Mouse (Mus musculus): ENCODE measurements around the gene Orai2. TPM values are rescaled to one million over a fixed set of nuclear protein-coding genes. Genes with fewer than 3 reads are reported as not detected.
"Not testable (repeated sequence)": the region's sequence is repeated elsewhere in the genome, so short reads cannot be mapped to it uniquely, and the experiment has no call there.

Orai2 gene
- polyA plus RNA-seq, 1 experiment: 0.10 TPM

DNA sequence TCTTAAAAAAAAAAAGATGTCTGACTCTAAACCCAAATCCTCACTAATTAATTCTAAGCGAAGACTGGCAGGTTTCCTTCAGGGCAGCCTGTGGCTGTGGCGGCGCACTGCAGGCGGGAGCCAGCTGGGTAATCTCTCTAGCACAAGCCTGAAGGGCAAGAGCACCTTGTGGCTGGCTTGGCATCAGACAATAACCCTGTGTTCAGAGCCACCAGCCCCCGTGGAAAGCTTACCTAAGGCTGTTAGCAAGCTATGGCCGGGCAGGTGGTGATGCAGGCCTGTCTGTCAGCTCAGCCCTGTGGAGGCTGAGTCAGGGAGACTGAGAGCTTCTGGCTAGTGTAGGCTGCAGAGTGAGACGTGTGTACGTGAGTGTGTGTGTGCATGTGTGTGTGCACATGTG, 5.3 kb downstream of the Orai2 start:
- H3K4me3 ChIP-seq (replicated peaks): no peak overlapping the region
- TF ChIP-seq TAL1 (IDR thresholded peaks at IDR 0.05; ENCODE audit: low read length) (no peak), GATA1 (IDR thresholded peaks at IDR 0.05; ENCODE audit: low read length) (no peak)
- peaks cover 4% of the 10 kb centered on the region for H3K4me1 ChIP-seq (ENCODE audit: control insufficient read depth)
- peaks cover 6% of the 10 kb centered on the region for H3K9me3 ChIP-seq (ENCODE audit: control insufficient read depth, low read length)
- no peaks in the 10 kb centered on the region for H3K27me3 ChIP-seq (ENCODE audit: control insufficient read depth)
- H3K36me3 ChIP-seq (ENCODE audit: control insufficient read depth): no peaks in the 10 kb centered on the region

DNA sequence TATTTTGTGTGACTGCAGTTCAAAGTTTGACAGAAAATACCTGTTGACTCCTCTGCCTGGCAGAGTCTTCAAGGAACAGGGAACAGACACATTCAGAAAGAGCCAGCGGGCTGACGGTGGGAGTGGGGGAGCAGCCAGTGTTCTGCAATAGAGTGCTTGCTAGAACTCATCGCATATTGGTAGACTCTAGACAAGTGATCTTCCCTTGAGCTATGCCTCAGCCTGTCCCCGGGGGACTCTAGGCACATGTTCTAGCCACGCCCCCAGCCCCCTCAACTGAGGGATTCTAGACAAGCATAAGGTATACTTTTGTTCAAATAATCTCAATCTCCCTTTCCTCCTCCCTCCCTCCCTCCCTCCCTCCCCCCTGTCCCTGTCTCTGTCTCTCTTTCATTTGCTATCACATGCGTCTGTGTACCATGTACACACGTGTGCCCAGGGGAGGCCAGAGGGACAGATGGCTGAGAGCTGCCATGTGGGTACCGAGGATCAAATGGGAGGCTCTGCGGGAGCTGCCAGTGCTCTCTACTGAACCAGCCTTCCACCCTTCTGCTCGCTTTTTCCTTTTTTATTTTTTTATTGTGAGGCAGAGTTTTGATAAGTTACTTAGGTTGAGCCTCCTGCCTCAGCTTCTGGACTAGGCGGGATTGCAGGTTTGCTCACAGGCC, 6.6 kb downstream of the Orai2 start:
- Histone ChIP-seq H3K36me3 (ENCODE audit: control insufficient read depth) (no peaks in the 10 kb centered on the region), H3K4me1 (ENCODE audit: control insufficient read depth) (no peaks in the 10 kb centered on the region), H3K27me3 (ENCODE audit: control insufficient read depth) (no peaks in the 10 kb centered on the region), H3K9me3 (ENCODE audit: control insufficient read depth, low read length) (peaks cover 6% of the 10 kb centered on the region), H3K4me3 (replicated peaks) (no peak overlapping the region)
- TF ChIP-seq GATA1 (IDR thresholded peaks at IDR 0.05; ENCODE audit: low read length): no peak
- no peak for TF ChIP-seq TAL1 (IDR thresholded peaks at IDR 0.05; ENCODE audit: low read length)

DNA sequence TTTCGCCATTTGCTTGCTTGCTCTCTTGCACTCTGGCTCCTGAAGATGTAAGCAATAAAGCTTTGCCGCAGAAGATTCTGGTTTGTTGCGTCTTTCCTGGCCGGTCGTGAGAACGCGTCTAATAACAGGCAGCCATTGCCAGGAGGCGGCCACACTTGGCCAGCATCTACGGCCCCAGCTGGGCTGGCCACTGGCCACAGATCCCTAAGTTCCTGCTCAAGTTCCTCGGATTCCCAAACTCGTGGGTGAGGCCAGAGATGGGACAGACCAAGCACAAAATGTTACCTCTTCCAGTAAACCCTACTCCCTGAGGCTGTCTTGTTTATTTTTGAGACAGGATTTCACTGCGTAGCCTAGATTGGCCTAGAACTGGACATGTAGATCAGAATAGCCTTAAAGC, 10.4 kb downstream of the Orai2 start:
- not testable (repeated sequence) for H3K36me3 ChIP-seq (ENCODE audit: control insufficient read depth); H3K27me3 ChIP-seq (ENCODE audit: control insufficient read depth)

DNA sequence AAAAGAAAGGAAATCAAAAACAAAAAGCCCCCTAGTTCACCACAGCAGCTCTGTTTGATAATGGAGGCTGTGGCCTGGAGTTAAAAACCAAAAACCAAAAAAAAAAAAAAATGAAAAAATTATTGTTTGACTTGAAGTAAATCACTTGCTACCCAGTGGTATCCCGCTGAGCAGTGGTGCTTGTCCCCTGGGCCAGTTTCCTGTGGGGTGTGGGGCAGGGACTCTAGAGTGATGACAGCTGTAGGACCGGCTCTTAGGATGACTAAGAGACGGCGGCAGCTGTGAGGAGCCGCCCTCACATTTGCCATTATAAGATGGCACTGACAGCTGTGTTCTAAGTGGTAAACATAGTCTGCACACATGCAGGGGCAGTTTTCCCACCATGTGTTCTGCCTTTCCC, 15.1 kb downstream of the Orai2 start:
- H3K36me3 ChIP-seq (ENCODE audit: control insufficient read depth): no peaks in the 10 kb centered on the region
- no peak for TF ChIP-seq GATA1 (IDR thresholded peaks at IDR 0.05; ENCODE audit: low read length)
- no peak for TF ChIP-seq TAL1 (IDR thresholded peaks at IDR 0.05; ENCODE audit: low read length)
- no peaks in the 10 kb centered on the region for H3K4me1 ChIP-seq (ENCODE audit: control insufficient read depth)
- H3K27me3 ChIP-seq (ENCODE audit: control insufficient read depth): no peaks in the 10 kb centered on the region
- H3K4me3 ChIP-seq (replicated peaks): no peak overlapping the region
- H3K9me3 ChIP-seq (ENCODE audit: control insufficient read depth, low read length): no peaks in the 10 kb centered on the region

More for the DNA sequence above, 10.4 kb downstream of the Orai2 start:
- H3K9me3 ChIP-seq (ENCODE audit: control insufficient read depth, low read length); H3K4me3 ChIP-seq (replicated peaks); H3K4me1 ChIP-seq (ENCODE audit: control insufficient read depth): not testable (repeated sequence)

DNA sequence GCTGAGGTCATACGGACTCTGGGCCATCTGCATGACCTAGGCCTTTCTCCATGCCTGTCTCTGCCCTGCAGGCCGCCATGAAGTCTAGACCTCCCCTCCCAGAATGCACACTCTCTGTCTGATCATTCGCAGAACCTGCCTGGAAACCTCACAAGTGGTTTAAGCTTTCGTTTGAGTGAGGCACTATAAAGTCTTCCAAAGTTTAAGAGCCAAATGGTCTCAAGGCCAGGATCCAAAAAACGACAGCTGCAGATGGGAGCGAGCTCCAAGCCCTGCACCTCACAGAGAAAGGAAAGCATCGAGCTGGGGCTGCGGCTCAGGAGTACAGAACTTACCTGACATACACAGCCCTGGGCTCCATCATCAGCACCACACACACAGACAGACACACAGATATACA, 18.1 kb downstream of the Orai2 start:
- TF ChIP-seq GATA1 (IDR thresholded peaks at IDR 0.05; ENCODE audit: low read length) (no peak), TAL1 (IDR thresholded peaks at IDR 0.05; ENCODE audit: low read length) (no peak)
- no peaks in the 10 kb centered on the region for H3K36me3 ChIP-seq (ENCODE audit: control insufficient read depth)
- no peak overlapping the region for H3K4me3 ChIP-seq (replicated peaks)
- no peaks in the 10 kb centered on the region for H3K9me3 ChIP-seq (ENCODE audit: control insufficient read depth, low read length)
- no peaks in the 10 kb centered on the region for H3K4me1 ChIP-seq (ENCODE audit: control insufficient read depth)
- no peaks in the 10 kb centered on the region for H3K27me3 ChIP-seq (ENCODE audit: control insufficient read depth)

DNA sequence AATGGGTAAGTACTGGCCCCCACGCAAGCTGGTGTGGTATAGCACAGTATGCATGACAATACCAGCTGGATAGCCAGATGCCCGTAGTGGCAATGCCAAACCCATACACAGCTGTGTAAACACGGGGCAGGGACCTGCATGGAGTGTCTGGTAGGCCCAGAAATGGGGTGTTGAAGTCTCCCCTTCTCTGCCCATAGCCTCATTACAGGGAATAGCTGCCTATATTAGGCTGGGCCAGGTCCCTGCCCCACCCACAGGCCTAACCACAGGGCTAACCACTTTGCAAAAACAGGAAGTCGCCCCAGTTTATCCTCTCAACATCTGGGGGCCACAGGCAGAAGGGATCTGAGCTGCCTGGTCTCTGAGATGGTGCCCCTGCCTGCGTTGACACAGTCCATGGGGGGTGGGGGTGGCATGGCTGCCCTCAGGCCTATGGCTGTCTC, 21.4 kb downstream of the Orai2 start:
- not testable (repeated sequence) for H3K4me1 ChIP-seq (ENCODE audit: control insufficient read depth); H3K36me3 ChIP-seq (ENCODE audit: control insufficient read depth); H3K4me3 ChIP-seq (replicated peaks); H3K9me3 ChIP-seq (ENCODE audit: control insufficient read depth, low read length); H3K27me3 ChIP-seq (ENCODE audit: control insufficient read depth)

DNA sequence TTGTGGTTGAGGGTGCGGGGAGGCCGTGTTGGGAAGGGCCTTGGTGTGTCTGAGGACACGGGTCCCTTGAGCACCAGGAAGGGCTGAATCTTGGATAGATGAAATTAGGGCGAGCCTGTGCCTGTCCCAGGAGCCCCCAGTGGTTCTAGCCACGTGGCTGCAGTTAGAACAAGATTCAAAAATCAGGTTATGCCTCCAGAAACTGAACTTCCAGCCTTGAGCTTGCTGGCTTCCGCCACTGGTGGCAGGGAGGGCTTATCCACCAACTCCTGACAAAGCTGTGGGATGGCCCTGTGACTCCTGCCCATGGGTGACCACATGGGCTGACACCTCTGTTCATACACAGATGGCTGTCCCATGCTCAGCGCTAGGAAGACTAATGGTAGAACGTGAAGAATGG, 22.8 kb downstream of the Orai2 start:
- H3K27me3 ChIP-seq (ENCODE audit: control insufficient read depth): no peaks in the 10 kb centered on the region
- H3K4me1 ChIP-seq (ENCODE audit: control insufficient read depth): peaks cover 11% of the 10 kb centered on the region
- no peak overlapping the region for H3K4me3 ChIP-seq (replicated peaks)
- peaks cover 1% of the 10 kb centered on the region; the same call in 1 of the 2 replicates for H3K9me3 ChIP-seq (ENCODE audit: control insufficient read depth, low read length)
- H3K36me3 ChIP-seq (ENCODE audit: control insufficient read depth): peaks cover under 1% of the 10 kb centered on the region; the same call in 1 of the 2 replicates
- TF ChIP-seq TAL1 (IDR thresholded peaks at IDR 0.05; ENCODE audit: low read length) (no peak), GATA1 (IDR thresholded peaks at IDR 0.05; ENCODE audit: low read length) (no peak)

DNA sequence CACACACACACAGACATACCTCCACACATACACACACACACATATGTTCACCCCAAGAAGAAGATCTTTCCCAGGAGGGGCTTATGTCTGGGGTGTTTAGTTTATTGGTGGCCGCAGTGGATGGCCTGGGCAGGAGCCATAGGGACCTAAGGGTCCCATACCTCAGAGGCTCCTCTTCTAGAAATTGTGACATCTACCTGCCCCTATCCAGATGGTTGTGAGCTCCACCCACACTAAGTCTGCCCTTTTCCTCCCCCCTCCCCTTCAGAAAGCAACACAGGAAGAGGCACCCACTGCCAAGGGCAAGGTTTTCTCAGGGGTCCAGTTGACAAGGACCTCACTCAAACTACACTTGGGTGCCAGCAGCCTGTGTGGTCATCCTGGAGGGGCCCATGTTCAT, 23.6 kb downstream of the Orai2 start:
- Histone ChIP-seq H3K36me3 (ENCODE audit: control insufficient read depth) (peaks cover 7% of the 10 kb centered on the region), H3K9me3 (ENCODE audit: control insufficient read depth, low read length) (peaks cover 8% of the 10 kb centered on the region), H3K4me1 (ENCODE audit: control insufficient read depth) (peaks cover 11% of the 10 kb centered on the region), H3K27me3 (ENCODE audit: control insufficient read depth) (no peaks in the 10 kb centered on the region), H3K4me3 (replicated peaks) (no peak overlapping the region)
- no peak for TF ChIP-seq TAL1 (IDR thresholded peaks at IDR 0.05; ENCODE audit: low read length)
- TF ChIP-seq GATA1 (IDR thresholded peaks at IDR 0.05; ENCODE audit: low read length): no peak

DNA sequence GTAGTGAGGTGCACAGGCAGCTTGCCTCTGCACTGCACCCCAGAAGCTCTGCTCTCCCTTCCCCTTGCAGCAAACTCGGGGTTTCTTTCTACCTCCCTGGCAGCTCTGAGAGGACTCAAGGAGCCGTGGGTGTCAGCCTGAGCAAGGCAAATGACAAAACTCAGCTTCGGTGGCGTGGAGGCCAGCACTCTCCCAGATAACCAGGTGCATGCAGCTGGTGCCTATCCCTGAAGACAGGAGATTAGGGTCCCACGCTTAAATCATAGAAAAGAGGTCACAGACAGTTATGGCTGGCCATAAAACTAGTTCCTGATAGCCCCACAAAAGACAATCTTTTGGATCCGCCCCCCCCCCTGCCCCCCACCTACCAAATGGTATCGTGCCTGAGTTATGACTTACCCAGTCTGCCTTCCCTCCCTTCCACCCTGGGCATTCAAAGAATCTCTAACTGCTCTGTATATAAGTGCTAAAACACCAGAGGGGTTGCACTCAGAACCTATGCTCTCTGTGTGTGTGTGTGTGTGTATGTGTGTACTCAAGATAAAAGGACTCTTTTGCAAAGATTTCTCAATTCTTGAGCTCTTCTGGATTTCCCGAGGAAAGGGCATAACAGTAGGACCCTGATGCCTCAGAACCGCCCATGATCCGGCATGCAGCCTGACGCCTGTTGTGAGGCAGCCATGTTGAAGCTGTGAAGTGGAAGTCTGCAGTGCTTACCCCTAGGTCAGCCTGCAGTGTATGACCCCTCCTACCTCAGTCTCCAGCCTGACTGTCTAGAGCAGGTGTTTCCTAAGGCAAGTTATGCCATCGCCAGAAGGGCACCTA, 25.7 kb downstream of the Orai2 start:
- H3K4me1 ChIP-seq (ENCODE audit: control insufficient read depth): peaks cover 11% of the 10 kb centered on the region

More for the DNA sequence above, 25.7 kb downstream of the Orai2 start:
- Histone ChIP-seq H3K9me3 (ENCODE audit: control insufficient read depth, low read length) (peaks cover 8% of the 10 kb centered on the region), H3K27me3 (ENCODE audit: control insufficient read depth) (no peaks in the 10 kb centered on the region), H3K36me3 (ENCODE audit: control insufficient read depth) (peaks cover 28% of the 10 kb centered on the region), H3K4me3 (replicated peaks) (no peak overlapping the region)
- TF ChIP-seq TAL1 (IDR thresholded peaks at IDR 0.05; ENCODE audit: low read length) (no peak), GATA1 (IDR thresholded peaks at IDR 0.05; ENCODE audit: low read length) (no peak)

All from erythroblast, embryonic 14.5 days (primary cell).